Mouse (Mus musculus) cerebellum, adult 9-10 months (tissue): Measurements from ENCODE around the gene Wipf2.
"Not testable (repeated sequence)": the region's sequence is repeated elsewhere in the genome, so short reads cannot be mapped to it uniquely, and the experiment has no call there.

Experiments
- DNase-seq: peaks from one replicate; pipeline ENCODE4 v3.0.0; 2022

Gene Wipf2

GRCm38 (mm10) chr11:98932293-98933091 is 69.1 kb downstream of the Wipf2 start:
- peak; percentile 57 for DNase-seq

- DNase-seq, result peak; percentile 88
These were observed 69.7 kb downstream of the Wipf2 start for GRCm38 (mm10) chr11:98933151-98933550.

GRCm38 (mm10) chr11:98933847-98934246 is 70.4 kb downstream of the Wipf2 start:
- not testable (repeated sequence) for DNase-seq

GRCm38 (mm10) chr11:98934367-98934766 is 70.9 kb downstream of the Wipf2 start:
- peak; percentile 29 for DNase-seq

GRCm38 (mm10) chr11:98935123-98935522 is 71.7 kb downstream of the Wipf2 start:
- DNase-seq, result peak; percentile 48

- DNase-seq, result peak; percentile 39
These were observed 72.7 kb downstream of the Wipf2 start for GRCm38 (mm10) chr11:98936170-98936569.

GRCm38 (mm10) chr11:98936606-98937409 is 73.4 kb downstream of the Wipf2 start:
- peak; percentile 43 for DNase-seq

- peak; percentile 76 for DNase-seq
These were observed 74.0 kb downstream of the Wipf2 start for GRCm38 (mm10) chr11:98937410-98937913.

GRCm38 (mm10) chr11:98937914-98938694 is 74.7 kb downstream of the Wipf2 start:
- DNase-seq, result peak; percentile 60

GRCm38 (mm10) chr11:98938701-98939083 is 75.3 kb downstream of the Wipf2 start:
- no peak for DNase-seq

GRCm38 (mm10) chr11:98939084-98939952 is 75.9 kb downstream of the Wipf2 start:
- DNase-seq, result peak; percentile 65

GRCm38 (mm10) chr11:98939953-98940641 is 76.7 kb downstream of the Wipf2 start:
- peak; percentile 67 for DNase-seq

GRCm38 (mm10) chr11:98940776-98941175 is 77.3 kb downstream of the Wipf2 start:
- peak; percentile 64 for DNase-seq

GRCm38 (mm10) chr11:98941341-98941825 is 77.9 kb downstream of the Wipf2 start:
- peak; percentile 86 for DNase-seq

- no peak for DNase-seq
These were observed 78.5 kb downstream of the Wipf2 start for GRCm38 (mm10) chr11:98941826-98942550.

- DNase-seq, result no peak
These were observed 79.1 kb downstream of the Wipf2 start for GRCm38 (mm10) chr11:98942555-98942922.

GRCm38 (mm10) chr11:98942923-98943641 is 79.6 kb downstream of the Wipf2 start:
- peak; percentile 53 for DNase-seq

- no peak for DNase-seq
These were observed 80.5 kb downstream of the Wipf2 start for GRCm38 (mm10) chr11:98943741-98944461.
